Mouse (Mus musculus) neural tube, embryonic 13.5 days (tissue): ENCODE data around the gene Dpep1. TPM values are rescaled to one million over a fixed set of nuclear protein-coding genes. Genes with fewer than 3 reads are reported as not detected.
A peak's percentile ranks its signal among the peaks of the same experiment; 100 is the strongest.

Source experiments
- ATAC-seq: fragments of 200-750 bp; cut with Nextera tagmentation; 2 replicates; pipeline ENCODE4 v1.8.0; 2017; ENCODE audit warnings: low read depth, mild to moderate bottlenecking, moderate TSS enrichment, moderate library complexity
- H3K27ac ChIP-seq: fragments of 300-500 bp; sonication (generic); replicated peaks from 2 replicates; pipeline ENCODE4 v1.5.1; 2015; ENCODE audit warnings: moderate library complexity, mild to moderate bottlenecking, inconsistent platforms
- H3K27me3 ChIP-seq: fragments of 300-500 bp; sonication (generic); 2 replicates; pipeline ENCODE4 v1.6.1; 2015; ENCODE audit warnings: mild to moderate bottlenecking, inconsistent platforms
- H3K36me3 ChIP-seq: fragments of 300-500 bp; sonication (generic); 2 replicates; pipeline ENCODE4 v1.6.1; 2015; ENCODE audit warnings: mild to moderate bottlenecking, inconsistent platforms
- H3K4me1 ChIP-seq: fragments of 300-500 bp; sonication (generic); replicated peaks from 2 replicates; pipeline ENCODE4 v1.6.1; 2015; ENCODE audit warnings: inconsistent platforms
- H3K4me2 ChIP-seq: fragments of 300-500 bp; sonication (generic); 2 replicates; pipeline ENCODE4 v1.6.1; 2015; ENCODE audit warnings: inconsistent platforms, mild to moderate bottlenecking, moderate library complexity
- H3K4me3 ChIP-seq: fragments of 300-500 bp; sonication (generic); 2 replicates; pipeline ENCODE4 v1.5.1; 2015; ENCODE audit warnings: mild to moderate bottlenecking, inconsistent platforms
- H3K9ac ChIP-seq: fragments of 300-500 bp; sonication (generic); 2 replicates; pipeline ENCODE4 v1.6.1; 2015; ENCODE audit warnings: moderate library complexity, mild to moderate bottlenecking, inconsistent platforms
- H3K9me3 ChIP-seq: fragments of 300-500 bp; sonication (generic); 2 replicates; pipeline ENCODE4 v1.6.1; 2016; ENCODE audit warnings: inconsistent platforms
- WGBS: fragments of 180-500 bp; shearing (Covaris S2); methylation state at CpG from one replicate; pipeline ENCODE4 v1.1.7; 2015; 5-methylcytosine and 5-hydroxymethylcytosine counted together
- polyA plus RNA-seq: library from polyadenylated mRNA; unstranded; fragments of >200 nt; fragmentation: Nextera tagmentation; extraction: Ambion mirVana; gene quantifications from 2 replicates; pipeline ENCODE4 v1.2.1, GENCODE M21; 2015

Gene Dpep1
- polyA plus RNA-seq: 0.08 and 0.19 TPM in 2 replicates

- Histone ChIP-seq H3K4me3 (no peak within 1 kb of the TSS), H3K9ac (no peak within 1 kb of the TSS), H3K4me2 (no peak within 1 kb of the TSS), H3K9me3 (no peaks in the 10 kb centered on the region), H3K36me3 (no peaks in the 10 kb centered on the region), H3K27me3 (no peaks in the 10 kb centered on the region), H3K4me1 (0 out of 2 replicates have a peak, but pooled peaks cover 4% of the 10 kb centered on the region), H3K27ac (no peak within 1 kb of the TSS)
- 45% methylated on average over 19 of the region's 19 CpGs for WGBS
- ATAC-seq: no peak
These were observed at the start of gene Dpep1 for GRCm38 (mm10) chr8:123185566-123186409. TSS of gene Dpep1 (plus strand) at chr8:123186242.

- Histone ChIP-seq H3K27ac (no peak overlapping the region), H3K9ac (no peak overlapping the region), H3K9me3 (no peaks in the 10 kb centered on the region), H3K36me3 (no peaks in the 10 kb centered on the region), H3K4me1 (peaks cover 27% of the 10 kb centered on the region), H3K27me3 (no peaks in the 10 kb centered on the region; the same call in 1 of the 2 replicates), H3K4me3 (no peak overlapping the region), H3K4me2 (no peak overlapping the region)
- ATAC-seq: no peak
- 84% methylated on average over 9 of the region's 9 CpGs for WGBS
These were observed 49.8 kb upstream of the Dpep1 start for GRCm38 (mm10) chr8:123136287-123136686.

DNA sequence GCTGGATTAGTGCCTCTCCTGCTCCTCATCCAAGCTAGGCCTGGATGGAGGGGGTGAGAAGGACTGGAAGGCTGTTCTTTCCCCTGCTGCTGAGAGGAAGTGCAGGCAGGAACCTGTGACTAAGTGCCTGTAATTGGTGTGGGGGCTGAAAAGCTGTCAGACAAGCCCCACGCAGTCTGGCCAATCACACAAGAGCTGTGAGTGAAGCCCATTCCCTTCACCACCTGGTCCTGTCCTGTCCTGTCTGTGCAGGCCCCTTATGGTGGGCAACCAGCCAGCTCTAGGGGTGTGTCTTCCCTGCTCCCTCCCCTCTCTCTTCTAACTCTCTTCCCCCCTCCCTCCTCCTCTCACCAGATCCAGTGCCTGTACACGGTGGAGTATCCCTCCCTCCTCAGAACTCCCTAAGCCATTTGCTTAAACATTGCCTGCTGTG is 48.4 kb upstream of the Dpep1 start:
- H3K9ac ChIP-seq: no peak overlapping the region
- H3K4me1 ChIP-seq: peaks cover 27% of the 10 kb centered on the region
- ATAC-seq: peak; percentile 76
- H3K4me2 ChIP-seq: no peak overlapping the region
- WGBS: 7% methylated on average over 2 of the region's 2 CpGs
- no peaks in the 10 kb centered on the region; the same call in 1 of the 2 replicates for H3K27me3 ChIP-seq
- H3K9me3 ChIP-seq: no peaks in the 10 kb centered on the region
- H3K27ac ChIP-seq: peak overlapping the region; percentile 62; the same call in 1 of the 2 replicates
- no peak overlapping the region for H3K4me3 ChIP-seq
- no peaks in the 10 kb centered on the region for H3K36me3 ChIP-seq

DNA sequence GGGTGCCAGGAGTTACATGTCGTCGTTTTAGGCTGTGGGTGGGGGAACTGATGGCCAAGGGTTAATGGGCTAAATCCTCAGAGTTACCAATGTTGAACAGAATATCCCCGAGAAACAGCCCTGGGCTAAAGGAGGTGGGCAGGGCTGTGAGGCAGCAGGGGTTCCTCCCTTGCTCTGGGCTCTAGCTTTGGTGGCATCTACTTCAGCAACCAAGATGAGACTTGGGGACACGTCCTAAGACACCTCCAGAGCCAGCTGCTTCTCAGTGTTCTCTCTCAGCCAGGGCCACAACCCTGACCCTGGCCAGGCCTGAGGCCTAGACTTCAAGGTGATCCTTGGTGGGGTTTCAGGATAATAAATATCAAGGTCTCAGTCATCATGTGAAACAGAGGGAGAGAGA is 47.3 kb upstream of the Dpep1 start:
- no peak overlapping the region for H3K9ac ChIP-seq
- H3K36me3 ChIP-seq: no peaks in the 10 kb centered on the region
- H3K27ac ChIP-seq: no peak overlapping the region
- no peaks in the 10 kb centered on the region for H3K9me3 ChIP-seq
- H3K4me1 ChIP-seq: peaks cover 27% of the 10 kb centered on the region
- H3K4me2 ChIP-seq: no peak overlapping the region
- no peaks in the 10 kb centered on the region; the same call in 1 of the 2 replicates for H3K27me3 ChIP-seq
- WGBS: 64% methylated on average over 4 of the region's 4 CpGs
- H3K4me3 ChIP-seq: no peak overlapping the region
- no peak for ATAC-seq

DNA sequence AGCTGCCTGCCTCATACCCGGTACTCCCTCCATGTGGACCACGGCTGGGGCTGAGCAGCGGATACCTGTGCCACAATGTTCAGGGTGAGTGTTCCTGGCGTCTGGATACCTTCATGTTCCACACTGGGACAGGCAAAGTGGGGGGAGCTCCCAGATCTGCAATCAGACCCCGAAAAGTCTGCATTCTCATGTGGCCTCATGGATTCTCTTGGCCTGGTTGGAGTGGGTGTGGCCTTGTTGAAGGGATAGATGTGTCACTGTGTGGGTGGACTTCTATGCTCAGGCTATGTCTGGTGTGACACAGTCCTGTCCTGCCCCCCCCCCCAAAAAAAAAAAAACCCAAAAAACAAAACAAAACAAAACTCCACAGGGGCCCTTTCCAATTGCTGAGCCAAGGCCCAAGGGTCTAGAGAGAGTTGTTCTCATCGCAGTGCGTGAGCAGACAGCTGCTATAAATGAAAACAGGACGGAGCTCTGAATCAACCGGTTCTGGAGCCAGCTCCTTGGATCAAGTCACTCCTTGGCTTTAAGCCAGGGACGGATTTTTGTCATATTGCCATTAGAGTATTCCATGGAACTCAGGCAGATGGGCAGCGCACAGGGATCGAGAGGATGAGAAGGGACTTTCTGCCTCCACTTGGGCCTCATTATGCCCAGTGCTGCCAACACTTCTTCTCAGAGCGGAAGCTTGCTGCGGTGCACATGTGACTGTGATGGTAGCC is 44.1 kb upstream of the Dpep1 start:
- H3K36me3 ChIP-seq: no peaks in the 10 kb centered on the region
- peaks cover 14% of the 10 kb centered on the region for H3K4me1 ChIP-seq
- H3K4me2 ChIP-seq: no peak overlapping the region
- H3K27ac ChIP-seq: no peak overlapping the region
- no peak overlapping the region for H3K9ac ChIP-seq
- no peak overlapping the region for H3K4me3 ChIP-seq
- no peak for ATAC-seq
- WGBS: 77% methylated on average over 14 of the region's 14 CpGs
- H3K27me3 ChIP-seq: no peaks in the 10 kb centered on the region; the same call in 1 of the 2 replicates
- H3K9me3 ChIP-seq: no peaks in the 10 kb centered on the region

DNA sequence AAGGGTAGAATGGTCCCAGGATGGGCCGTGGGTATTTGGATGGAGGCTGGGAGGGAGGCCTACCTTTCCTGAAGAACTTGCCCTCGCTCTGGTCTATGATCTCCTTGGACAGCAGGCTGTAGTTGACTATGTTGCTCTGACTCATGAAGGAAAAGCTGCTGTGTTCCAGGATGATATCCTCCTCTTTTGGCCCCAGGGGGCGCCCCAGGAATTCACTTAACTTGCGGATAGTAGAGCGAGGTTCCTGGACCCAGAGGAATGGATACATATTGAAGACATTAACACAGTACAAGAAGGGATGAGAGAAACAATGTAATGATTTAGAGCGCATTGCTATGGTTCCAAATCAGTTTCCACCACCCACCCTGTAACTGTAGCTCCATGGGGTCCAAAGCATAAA is 40.8 kb upstream of the Dpep1 start:
- Histone ChIP-seq H3K4me3 (no peak overlapping the region), H3K9me3 (no peaks in the 10 kb centered on the region), H3K4me2 (no peak overlapping the region), H3K9ac (no peak overlapping the region), H3K4me1 (no peaks in the 10 kb centered on the region), H3K27me3 (no peaks in the 10 kb centered on the region), H3K36me3 (no peaks in the 10 kb centered on the region), H3K27ac (no peak overlapping the region)
- 65% methylated on average over 6 of the region's 6 CpGs for WGBS
- ATAC-seq: no peak

GRCm38 (mm10) chr8:123146390-123146789 is 39.7 kb upstream of the Dpep1 start:
- ATAC-seq: no peak
- no peak overlapping the region for H3K4me3 ChIP-seq
- no peaks in the 10 kb centered on the region for H3K4me1 ChIP-seq
- no peak overlapping the region for H3K4me2 ChIP-seq
- no peaks in the 10 kb centered on the region for H3K27me3 ChIP-seq
- H3K9me3 ChIP-seq: no peaks in the 10 kb centered on the region
- no peaks in the 10 kb centered on the region for H3K36me3 ChIP-seq
- no peak overlapping the region for H3K27ac ChIP-seq
- 78% methylated on average over 7 of the region's 7 CpGs for WGBS
- no peak overlapping the region for H3K9ac ChIP-seq

- no peaks in the 10 kb centered on the region for H3K4me1 ChIP-seq
- no peak overlapping the region for H3K27ac ChIP-seq
- no peak for ATAC-seq
- no peaks in the 10 kb centered on the region for H3K36me3 ChIP-seq
- WGBS: 74% methylated on average over 9 of the region's 9 CpGs
- no peak overlapping the region for H3K4me3 ChIP-seq
- H3K27me3 ChIP-seq: no peaks in the 10 kb centered on the region
- no peak overlapping the region for H3K9ac ChIP-seq
- H3K9me3 ChIP-seq: no peaks in the 10 kb centered on the region
- no peak overlapping the region for H3K4me2 ChIP-seq
These were observed 35.3 kb upstream of the Dpep1 start for GRCm38 (mm10) chr8:123150737-123151171.

GRCm38 (mm10) chr8:123155177-123155576 is 30.9 kb upstream of the Dpep1 start:
- H3K27ac ChIP-seq: no peak overlapping the region
- no peak overlapping the region for H3K4me3 ChIP-seq
- H3K36me3 ChIP-seq: no peaks in the 10 kb centered on the region
- H3K4me2 ChIP-seq: no peak overlapping the region
- no peak for ATAC-seq
- peaks cover 4% of the 10 kb centered on the region; the same call in 1 of the 2 replicates for H3K4me1 ChIP-seq
- WGBS: 81% methylated on average over 5 of the region's 5 CpGs
- no peaks in the 10 kb centered on the region for H3K27me3 ChIP-seq
- H3K9me3 ChIP-seq: no peaks in the 10 kb centered on the region
- H3K9ac ChIP-seq: no peak overlapping the region

GRCm38 (mm10) chr8:123156070-123156773 is 29.8 kb upstream of the Dpep1 start:
- no peak overlapping the region for H3K4me2 ChIP-seq
- no peak overlapping the region for H3K9ac ChIP-seq
- no peak overlapping the region for H3K27ac ChIP-seq
- no peaks in the 10 kb centered on the region for H3K27me3 ChIP-seq
- H3K9me3 ChIP-seq: no peaks in the 10 kb centered on the region
- WGBS: 83% methylated on average over 9 of the region's 9 CpGs
- H3K36me3 ChIP-seq: no peaks in the 10 kb centered on the region
- no peak for ATAC-seq
- peaks cover 4% of the 10 kb centered on the region; the same call in 1 of the 2 replicates for H3K4me1 ChIP-seq
- no peak overlapping the region for H3K4me3 ChIP-seq

GRCm38 (mm10) chr8:123157888-123158465 is 28.1 kb upstream of the Dpep1 start, which contains the start of gene Sult5a1:
TSS of gene Sult5a1 (minus strand) at chr8:123158315.
- H3K9me3 ChIP-seq: no peaks in the 10 kb centered on the region
- no peaks in the 10 kb centered on the region for H3K27me3 ChIP-seq
- no peaks in the 10 kb centered on the region for H3K36me3 ChIP-seq
- H3K27ac ChIP-seq: no peak within 1 kb of the TSS
- no peak within 1 kb of the TSS for H3K4me3 ChIP-seq
- peaks cover 4% of the 10 kb centered on the region; the same call in 1 of the 2 replicates for H3K4me1 ChIP-seq
- peak within 1 kb of the TSS; percentile 30; the same call in 1 of the 2 replicates for H3K4me2 ChIP-seq
- 34% methylated on average over 13 of the region's 13 CpGs for WGBS
- ATAC-seq: no peak
- 0 out of 2 replicates have a peak within 1 kb of the TSS, but pooled peaks have one; percentile 22 for H3K9ac ChIP-seq
